Mouse (Mus musculus) intestine, postnatal 0 days (tissue): ENCODE results near the gene Aldh8a1. TPM values are rescaled to one million over a fixed set of nuclear protein-coding genes. Genes with fewer than 3 reads are reported as not detected.

Source experiments
- ATAC-seq: fragments of 200-750 bp; cut with Nextera tagmentation; 2 replicates; pipeline ENCODE4 v1.8.0; 2017; ENCODE audit warnings: mild to moderate bottlenecking, moderate TSS enrichment, moderate library complexity
- H3K27ac ChIP-seq: fragments of 300-500 bp; sonication (generic); 2 replicates; pipeline ENCODE4 v1.5.1; 2014; ENCODE audit warnings: mild to moderate bottlenecking, low read depth, low read length, moderate library complexity
- H3K27me3 ChIP-seq: fragments of 300-500 bp; sonication (generic); replicated peaks from 2 replicates; pipeline ENCODE4 v1.6.1; 2014; ENCODE audit warnings: low read length, mixed read lengths; ENCODE audit not compliant: control insufficient read depth, insufficient read depth
- H3K36me3 ChIP-seq: fragments of 300-500 bp; sonication (generic); 2 replicates; pipeline ENCODE4 v1.6.1; 2014; ENCODE audit warnings: mild to moderate bottlenecking, moderate library complexity; ENCODE audit not compliant: control insufficient read depth, insufficient read depth
- H3K4me1 ChIP-seq: fragments of 300-500 bp; sonication (generic); replicated peaks from 2 replicates; pipeline ENCODE4 v1.6.1; 2014; ENCODE audit warnings: antibody characterized with exemption, low read length, mixed read lengths; ENCODE audit not compliant: control insufficient read depth, insufficient read depth
- H3K4me2 ChIP-seq: fragments of 300-500 bp; sonication (generic); replicated peaks from 2 replicates; pipeline ENCODE4 v1.6.1; 2014; ENCODE audit warnings: low read depth, mild to moderate bottlenecking, moderate library complexity
- H3K4me3 ChIP-seq: fragments of 300-500 bp; sonication (generic); 2 replicates; pipeline ENCODE4 v1.5.1; 2014; ENCODE audit warnings: low read depth, low read length
- H3K9ac ChIP-seq: fragments of 300-500 bp; sonication (generic); 2 replicates; pipeline ENCODE4 v1.6.1; 2014; ENCODE audit warnings: mild to moderate bottlenecking, low read depth, low read length
- H3K9me3 ChIP-seq: fragments of 300-500 bp; sonication (generic); 2 replicates; pipeline ENCODE4 v1.6.1; 2016; ENCODE audit warnings: mixed run types; ENCODE audit not compliant: control insufficient read depth
- CTCF ChIP-seq: sonication (generic); IDR thresholded peaks from 2 replicates; pipeline ENCODE4 v1.5.1; 2016; ENCODE audit warnings: low read depth, mild to moderate bottlenecking, control low read depth, antibody characterized with exemption, moderate library complexity
- WGBS: fragments of 180-500 bp; shearing (Covaris S2); extraction: QIAGEN DNeasy Blood & Tissue Kit; methylation state at CpG from one replicate; pipeline ENCODE4 v1.1.7; 2014; 5-methylcytosine and 5-hydroxymethylcytosine counted together
- polyA plus RNA-seq: library from polyadenylated mRNA; unstranded; fragments of >200 nt; fragmentation: Nextera tagmentation; extraction: Ambion mirVana; gene quantifications from 2 replicates; pipeline ENCODE4 v1.2.1, GENCODE M21; 2015

Aldh8a1 gene
- polyA plus RNA-seq, 1 experiment from 2014 or later = not detected

- Histone ChIP-seq H3K9ac (no peak overlapping the region), H3K4me2 (no peak overlapping the region), H3K9me3 (no peaks in the 10 kb centered on the region), H3K36me3 (no peaks in the 10 kb centered on the region), H3K4me3 (no peak overlapping the region), H3K27me3 (no peaks in the 10 kb centered on the region), H3K4me1 (no peaks in the 10 kb centered on the region), H3K27ac (no peak overlapping the region)
- no peak for ATAC-seq
- 55% methylated on average over 3 of the region's 3 CpGs for WGBS
- TF ChIP-seq CTCF = no peak
These were observed 49.4 kb downstream of the Aldh8a1 start for GRCm38 (mm10) chr10:21426515-21426914.

GRCm38 (mm10) chr10:21427996-21428395 lies 50.9 kb downstream of the Aldh8a1 start:
- no peak for ATAC-seq
- no peaks in the 10 kb centered on the region for H3K27me3 ChIP-seq

GRCm38 (mm10) chr10:21439268-21439667 lies 62.2 kb downstream of the Aldh8a1 start:
- Histone ChIP-seq H3K27me3 (no peaks in the 10 kb centered on the region), H3K9ac (no peak overlapping the region), H3K4me2 (no peak overlapping the region), H3K36me3 (no peaks in the 10 kb centered on the region), H3K9me3 (no peaks in the 10 kb centered on the region), H3K27ac (no peak overlapping the region), H3K4me3 (no peak overlapping the region), H3K4me1 (0 out of 2 replicates have a peak, but pooled peaks cover 3% of the 10 kb centered on the region)
- ATAC-seq = no peak
- 100% methylated on average over 1 of the region's 1 CpGs for WGBS
- no peak for TF ChIP-seq CTCF

More at GRCm38 (mm10) chr10:21427996-21428395, 50.9 kb downstream of the Aldh8a1 start:
- H3K9ac ChIP-seq = no peak overlapping the region
- H3K4me3 ChIP-seq = no peak overlapping the region
- H3K27ac ChIP-seq = no peak overlapping the region
- no peak for TF ChIP-seq CTCF
- H3K9me3 ChIP-seq = no peaks in the 10 kb centered on the region
- 70% methylated on average over 6 of the region's 6 CpGs for WGBS
- H3K4me1 ChIP-seq = no peaks in the 10 kb centered on the region
- no peak overlapping the region for H3K4me2 ChIP-seq
- H3K36me3 ChIP-seq = no peaks in the 10 kb centered on the region

- H3K9me3 ChIP-seq = no peaks in the 10 kb centered on the region
- no peaks in the 10 kb centered on the region for H3K36me3 ChIP-seq
- 33% methylated on average over 4 of the region's 4 CpGs for WGBS
- no peaks in the 10 kb centered on the region for H3K27me3 ChIP-seq
- no peak for TF ChIP-seq CTCF
- 0 out of 2 replicates have a peak, but pooled peaks have one; percentile 47 for ATAC-seq
- H3K4me1 ChIP-seq = 0 out of 2 replicates have a peak, but pooled peaks cover 3% of the 10 kb centered on the region
- no peak overlapping the region; the same call in 1 of the 2 replicates for H3K27ac ChIP-seq
- no peak overlapping the region for H3K4me3 ChIP-seq
- no peak overlapping the region for H3K9ac ChIP-seq
- H3K4me2 ChIP-seq = no peak overlapping the region
These were observed 63.9 kb downstream of the Aldh8a1 start for GRCm38 (mm10) chr10:21441020-21441419.

- no peak for ATAC-seq
- Histone ChIP-seq H3K9me3 (no peaks in the 10 kb centered on the region), H3K36me3 (no peaks in the 10 kb centered on the region), H3K9ac (no peak overlapping the region), H3K4me1 (0 out of 2 replicates have a peak, but pooled peaks cover 3% of the 10 kb centered on the region), H3K4me2 (no peak overlapping the region), H3K27me3 (no peaks in the 10 kb centered on the region), H3K4me3 (no peak overlapping the region), H3K27ac (no peak overlapping the region)
- 54% methylated on average over 4 of the region's 4 CpGs for WGBS
- TF ChIP-seq CTCF = no peak
These were observed 64.6 kb downstream of the Aldh8a1 start for GRCm38 (mm10) chr10:21441690-21442089.

- no peaks in the 10 kb centered on the region for H3K36me3 ChIP-seq
- TF ChIP-seq CTCF = no peak
- no peak overlapping the region for H3K4me2 ChIP-seq
- 0 out of 2 replicates have a peak, but pooled peaks cover 3% of the 10 kb centered on the region for H3K4me1 ChIP-seq
- 53% methylated on average over 8 of the region's 8 CpGs for WGBS
- no peak for ATAC-seq
- H3K27me3 ChIP-seq = no peaks in the 10 kb centered on the region
- H3K9me3 ChIP-seq = no peaks in the 10 kb centered on the region
- H3K27ac ChIP-seq = no peak overlapping the region
- no peak overlapping the region for H3K9ac ChIP-seq
- H3K4me3 ChIP-seq = no peak overlapping the region
These were observed 66.7 kb downstream of the Aldh8a1 start for GRCm38 (mm10) chr10:21443646-21444324.
